Mouse (Mus musculus) heart, postnatal 25 days (tissue): ENCODE measurements at regions not wholly inside any gene's neighbourhood (a gene's known extent, or its start where the extent isn't known, plus 50 kb on each side); places are given as distances from the start of the nearest gene placed in this dataset.

ENCODE experiments used
- DNase-seq: peaks from one replicate; pipeline ENCODE4 v3.0.0; 2022; ENCODE audit warnings: low spot score
- intact Hi-C: fragments of 180-260 bp; cut with DNase I; formaldehyde crosslinking; loops from one replicate; pipeline ENCODE4 v1.15.1; 2025

GRCm38 (mm10) chr17:10086132-10086531, 233.5 kb downstream of the Qk start:
- no peak for DNase-seq
- intact Hi-C loops, result no loop called here

- no peak for DNase-seq
- intact Hi-C loops, result loop anchor here (5.0 kb wide), 1 partner anchor 194 kb away; no protein-coding TSS in a partner anchor
Measured at GRCm38 (mm10) chr17:10081721-10082120, 237.9 kb downstream of the Qk start.

GRCm38 (mm10) chr17:10079853-10080650, 239.6 kb downstream of the Qk start:
- peak; percentile 49 for DNase-seq
- intact Hi-C loops, result loop anchor here (5.0 kb wide), 2 partner anchors 183 to 193 kb away; no protein-coding TSS in a partner anchor

GRCm38 (mm10) chr17:10078536-10079319, 240.9 kb downstream of the Qk start:
- DNase-seq, result no peak
- intact Hi-C loops, result loop anchor here (5.0 kb wide), 1 partner anchor 181 kb away; no protein-coding TSS in a partner anchor

DNA sequence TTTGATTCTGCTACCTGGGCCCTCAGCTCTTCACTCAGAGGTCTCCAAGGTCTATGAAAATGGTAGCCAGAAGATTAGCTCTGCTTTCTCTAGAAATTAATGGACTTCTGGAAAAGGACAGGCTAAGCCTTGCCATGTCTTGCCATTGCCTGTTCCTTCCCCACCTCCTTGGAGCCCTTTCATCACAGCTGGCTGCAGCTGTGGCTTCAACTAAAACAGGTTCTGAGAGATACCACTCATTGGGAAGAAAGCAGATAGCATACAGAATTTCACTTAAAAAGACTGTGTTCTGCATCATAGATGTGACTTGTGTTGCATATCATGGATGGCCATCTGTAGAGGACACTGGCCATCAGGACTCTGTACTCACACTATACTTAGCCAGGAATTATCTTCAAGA, 246.4 kb downstream of the Qk start:
- no peak for DNase-seq
- intact Hi-C loops, result no loop called here

- no peak for DNase-seq
- intact Hi-C loops, result loop anchor here (5.0 kb wide), 1 partner anchor 67 kb away; no protein-coding TSS in a partner anchor
Measured at GRCm38 (mm10) chr17:10069251-10069650, 250.4 kb downstream of the Qk start.

- DNase-seq, result no peak
- intact Hi-C loops, result loop anchor here (5.0 kb wide), 1 partner anchor 63 kb away; no protein-coding TSS in a partner anchor
Measured at GRCm38 (mm10) chr17:10065131-10065530, 254.5 kb downstream of the Qk start.

DNA sequence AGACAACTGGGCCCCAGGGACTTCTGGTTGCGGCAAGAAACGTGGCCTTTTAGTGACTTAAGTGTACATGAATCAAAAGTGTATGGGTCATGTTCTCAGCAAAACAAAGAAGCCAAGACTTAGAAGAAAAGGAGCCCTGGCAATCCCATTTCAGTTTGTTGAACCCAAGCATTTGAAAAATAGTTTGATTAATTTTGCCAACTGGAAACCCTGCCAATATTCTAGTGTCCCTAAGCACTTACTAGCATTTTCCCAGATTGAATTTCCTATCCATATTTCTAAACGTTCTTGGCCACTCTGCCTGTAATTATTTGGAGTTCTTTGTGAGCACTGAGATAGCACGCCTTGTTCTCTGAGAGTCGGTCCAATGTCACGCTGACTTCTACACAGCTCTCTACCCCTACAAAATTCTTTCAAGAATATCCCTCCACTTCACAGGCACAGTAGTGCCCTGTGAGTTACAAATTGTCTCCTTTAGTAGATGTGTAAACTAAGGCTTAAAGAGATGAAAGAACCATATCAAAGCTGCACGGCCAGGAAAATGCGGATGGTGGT, 257.0 kb downstream of the Qk start:
- intact Hi-C loops, result no loop called here
- no peak for DNase-seq

GRCm38 (mm10) chr17:10057736-10058135, 261.9 kb downstream of the Qk start:
- intact Hi-C loops, result no loop called here
- no peak for DNase-seq

DNA sequence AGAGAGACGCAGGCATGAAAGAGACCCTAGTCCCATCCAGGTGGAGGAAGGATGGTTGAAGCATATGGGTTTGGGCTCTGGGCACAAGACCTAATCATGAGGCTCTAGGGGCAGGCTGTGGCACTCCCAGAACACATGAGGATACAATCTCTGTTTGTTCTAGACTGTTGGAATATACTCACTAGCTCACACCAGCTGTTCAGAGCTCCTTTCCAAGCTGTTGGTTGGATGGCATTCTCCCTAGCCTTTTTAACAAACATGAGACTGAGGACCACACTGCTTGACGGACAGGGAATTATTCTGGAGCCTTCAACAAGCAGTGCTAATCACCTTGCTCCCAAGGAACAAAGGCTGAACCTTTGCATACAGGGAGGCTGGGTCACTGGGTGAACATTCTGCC, 263.6 kb downstream of the Qk start:
- DNase-seq, result no peak
- intact Hi-C loops, result no loop called here

GRCm38 (mm10) chr17:10054375-10054774, 265.3 kb downstream of the Qk start:
- intact Hi-C loops, result no loop called here
- peak; percentile 16 for DNase-seq

- no peak for DNase-seq
- intact Hi-C loops, result loop anchor here (10.0 kb wide), 1 partner anchor 450 kb away; no protein-coding TSS in a partner anchor
Measured at GRCm38 (mm10) chr17:10044336-10044735, 275.3 kb downstream of the Qk start.

- no peak for DNase-seq
- intact Hi-C loops, result loop anchor here (10.0 kb wide), 1 partner anchor 453 kb away; no protein-coding TSS in a partner anchor
Measured at GRCm38 (mm10) chr17:10042042-10042652, 277.5 kb downstream of the Qk start.

DNA sequence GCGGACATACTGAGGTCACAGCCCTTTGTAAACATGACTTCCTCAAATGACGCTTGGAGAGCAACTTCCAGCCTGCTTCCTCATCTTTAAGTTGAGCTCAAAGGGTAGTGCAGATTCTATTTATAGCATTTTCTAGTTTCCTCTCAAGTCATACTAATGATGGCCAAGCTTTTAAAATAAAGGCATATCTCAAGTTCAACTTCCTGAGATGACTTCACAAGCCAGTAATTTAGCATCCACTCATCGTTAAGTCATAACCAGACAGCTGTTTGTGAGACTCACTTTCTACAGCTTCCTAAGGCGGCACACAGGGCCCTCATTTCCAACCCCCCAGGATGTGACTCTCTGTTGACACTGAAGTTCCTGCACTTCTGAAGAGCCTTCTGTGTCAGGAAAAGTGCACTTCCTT, 278.7 kb downstream of the Qk start:
- intact Hi-C loops, result loop anchor here (1.0 to 10.0 kb wide), 2 partner anchors 52 to 454 kb away; no protein-coding TSS in a partner anchor
- peak; percentile 20 for DNase-seq

DNA sequence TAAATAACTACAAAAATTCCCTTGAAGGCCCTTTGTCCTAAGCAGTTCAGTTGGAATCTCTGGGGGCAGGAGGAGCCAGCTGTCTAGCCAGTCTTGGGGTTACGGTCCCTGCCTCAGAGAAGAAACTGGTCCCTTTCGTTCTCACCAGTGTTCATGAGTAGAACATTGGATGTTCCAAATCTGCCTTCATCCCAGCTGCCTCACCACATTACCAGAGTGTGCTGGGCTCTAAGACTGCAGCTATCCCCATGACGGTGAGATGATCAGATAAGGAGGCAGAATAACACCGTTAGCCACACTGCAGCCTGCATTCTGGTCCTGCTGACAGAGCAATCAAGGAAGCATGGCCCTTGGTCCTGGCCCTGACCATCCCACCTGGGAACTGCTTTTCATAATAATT, 279.3 kb downstream of the Qk start:
- intact Hi-C loops, result loop anchor here (10.0 kb wide), 1 partner anchor 454 kb away; no protein-coding TSS in a partner anchor

GRCm38 (mm10) chr17:10037799-10038445, 281.7 kb downstream of the Qk start:
- intact Hi-C loops, result loop anchor here (1.0 to 5.0 kb wide), 6 partner anchors 56 to 281 kb away; no protein-coding TSS in a partner anchor
- peak; percentile 31 for DNase-seq

More for the DNA sequence above, 279.3 kb downstream of the Qk start:
- DNase-seq, result no peak

DNA sequence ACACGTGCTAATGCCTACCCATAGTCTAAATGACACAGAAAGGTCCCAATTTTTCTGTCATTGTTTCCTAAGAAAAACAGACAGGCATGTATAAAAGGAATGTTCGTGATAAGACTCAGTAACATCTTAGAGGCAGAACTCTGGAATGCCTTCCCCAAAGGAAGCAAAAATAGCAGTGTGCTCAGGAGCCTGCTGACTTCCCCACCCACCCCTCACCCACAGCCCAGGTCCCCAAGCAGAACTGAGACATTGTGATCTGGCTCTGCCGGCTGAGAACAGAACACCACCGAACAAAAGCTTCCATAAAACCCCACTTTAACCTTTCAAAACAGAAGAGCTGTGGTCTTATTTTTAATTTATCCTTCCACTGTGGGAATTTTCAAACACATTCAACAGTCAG, 286.1 kb downstream of the Qk start:
- intact Hi-C loops, result loop anchor here (5.0 kb wide), 1 partner anchor 66 kb away; no protein-coding TSS in a partner anchor
- DNase-seq, result no peak

DNA sequence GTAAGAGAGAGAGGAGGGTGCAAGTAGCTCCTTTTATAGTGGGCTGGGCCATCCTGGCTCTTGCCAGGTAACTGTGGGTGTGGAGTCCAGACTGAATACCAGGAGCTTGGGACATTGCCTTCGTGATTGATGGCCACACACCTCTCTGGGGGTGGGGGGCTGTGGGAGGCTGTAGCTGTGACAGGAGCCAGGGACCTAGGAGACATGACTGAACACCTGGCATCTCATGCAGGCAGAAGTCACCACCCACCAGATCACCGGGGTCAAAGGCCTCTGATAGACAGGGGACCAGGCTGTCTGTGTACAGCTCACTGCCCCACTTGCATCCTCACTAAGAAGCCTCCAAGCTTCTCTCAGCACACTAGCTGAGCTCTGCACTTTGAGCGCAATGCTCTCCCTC, 288.6 kb downstream of the Qk start:
- intact Hi-C loops, result loop anchor here (5.0 kb wide), 1 partner anchor 64 kb away; no protein-coding TSS in a partner anchor
- DNase-seq, result no peak

DNA sequence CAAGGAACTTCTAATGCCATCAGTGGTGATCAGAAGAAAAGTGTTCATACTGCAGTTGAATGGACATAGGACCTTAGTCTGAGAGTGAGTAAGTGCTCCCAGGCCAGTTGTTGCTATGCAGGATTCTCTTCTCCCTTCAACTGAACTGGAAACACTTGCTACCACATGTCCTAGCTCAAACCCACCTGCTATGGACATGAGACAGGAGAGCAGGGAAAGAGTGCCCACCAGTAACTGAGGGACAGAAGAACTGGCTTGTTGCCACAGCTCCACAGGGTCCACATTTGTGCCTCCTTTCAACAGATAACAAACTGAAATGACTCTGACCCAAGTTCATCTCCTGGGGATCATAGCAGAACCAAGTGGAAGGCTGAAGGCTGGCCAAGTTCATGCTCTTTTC, 292.9 kb downstream of the Qk start:
- DNase-seq, result no peak
- intact Hi-C loops, result no loop called here
